Mouse (Mus musculus) heart, embryonic 13.5 days (tissue): ENCODE data around the gene Gtf2f2. TPM values are rescaled to one million over a fixed set of nuclear protein-coding genes. Genes with fewer than 3 reads are reported as not detected.

Experiments used
- ATAC-seq: fragments of 200-750 bp; cut with Nextera tagmentation; 2 replicates; pipeline ENCODE4 v1.8.0; 2017; ENCODE audit warnings: moderate TSS enrichment; ENCODE audit not compliant: insufficient number of reproducible peaks, low FRiP score, low TSS enrichment; ENCODE audit errors: extremely low read depth
- H3K27ac ChIP-seq: fragments of 300-500 bp; sonication (generic); replicated peaks from 2 replicates; pipeline ENCODE4 v1.5.1; 2015; ENCODE audit warnings: moderate library complexity, mild to moderate bottlenecking, inconsistent platforms
- H3K27me3 ChIP-seq: fragments of 300-500 bp; sonication (generic); replicated peaks from 2 replicates; pipeline ENCODE4 v1.6.1; 2015; ENCODE audit warnings: mild to moderate bottlenecking, inconsistent platforms
- H3K36me3 ChIP-seq: fragments of 300-500 bp; sonication (generic); 2 replicates; pipeline ENCODE4 v1.6.1; 2015; ENCODE audit warnings: mild to moderate bottlenecking, inconsistent platforms
- H3K4me1 ChIP-seq: fragments of 300-500 bp; sonication (generic); 2 replicates; pipeline ENCODE4 v1.6.1; 2015; ENCODE audit warnings: inconsistent platforms
- H3K4me2 ChIP-seq: fragments of 300-500 bp; sonication (generic); 2 replicates; pipeline ENCODE4 v1.6.1; 2015; ENCODE audit warnings: inconsistent platforms, mild to moderate bottlenecking, moderate library complexity
- H3K4me3 ChIP-seq: fragments of 300-500 bp; sonication (generic); 2 replicates; pipeline ENCODE4 v1.5.1; 2015; ENCODE audit warnings: moderate library complexity, mild to moderate bottlenecking, inconsistent platforms
- H3K9ac ChIP-seq: fragments of 300-500 bp; sonication (generic); 2 replicates; pipeline ENCODE4 v1.6.1; 2015; ENCODE audit warnings: inconsistent platforms, mild to moderate bottlenecking, moderate library complexity
- H3K9me3 ChIP-seq: fragments of 300-500 bp; sonication (generic); 2 replicates; pipeline ENCODE4 v1.6.1; 2016; ENCODE audit warnings: inconsistent platforms
- WGBS: fragments of 180-500 bp; shearing (Covaris S2); methylation state at CpG from one replicate; pipeline ENCODE4 v1.1.7; 2015; ENCODE audit warnings: mixed read lengths; 5-methylcytosine and 5-hydroxymethylcytosine counted together
- polyA plus RNA-seq: library from polyadenylated mRNA; unstranded; fragments of >200 nt; fragmentation: Nextera tagmentation; extraction: Ambion mirVana; gene quantifications from 2 replicates; pipeline ENCODE4 v1.2.1, GENCODE M21; 2015

Gtf2f2 gene
- polyA plus RNA-seq, 1 experiment from 2014 or later = 26.9 TPM

DNA sequence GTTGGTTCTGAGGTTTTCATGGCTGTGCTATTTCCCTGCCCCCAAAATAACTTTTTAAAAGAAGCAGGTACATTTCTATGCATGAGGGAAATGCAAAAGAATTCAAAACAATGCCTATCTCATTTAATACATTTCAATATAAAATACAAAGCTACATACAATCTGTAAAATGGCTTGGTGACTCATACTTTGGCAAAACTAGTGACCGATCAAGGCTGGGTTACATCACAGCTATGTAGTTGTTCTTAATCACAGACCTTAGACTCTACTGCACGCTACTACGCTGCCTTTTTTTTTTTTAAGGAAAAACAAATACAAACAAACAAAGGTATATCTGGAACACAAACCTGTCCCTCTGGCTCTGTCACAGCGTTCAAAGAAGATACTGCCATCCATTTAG lies 18.3 kb downstream of the Gtf2f2 start:
- 90% methylated on average over 4 of the region's 4 CpGs for WGBS
- ATAC-seq = no peak
- no peaks in the 10 kb centered on the region for H3K9me3 ChIP-seq

DNA sequence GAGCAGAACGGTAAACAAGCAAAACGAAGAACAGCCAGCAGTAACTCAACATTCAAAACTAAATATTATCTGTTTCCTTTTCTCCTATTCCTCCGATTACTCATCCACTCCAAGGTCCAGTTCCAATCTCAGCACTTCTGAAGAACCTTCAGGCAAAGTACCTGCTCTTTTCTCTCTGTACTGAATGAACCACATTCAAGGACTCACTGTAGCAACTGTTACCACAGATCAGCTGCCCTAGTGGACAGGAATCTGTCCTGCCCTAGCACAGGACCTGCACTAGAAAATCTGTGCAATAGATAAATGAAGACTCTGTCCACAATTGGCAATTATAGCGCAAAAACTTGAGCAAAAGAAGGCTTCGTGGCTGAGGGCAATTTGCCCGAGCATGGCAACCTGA lies 19.7 kb downstream of the Gtf2f2 start:
- no peaks in the 10 kb centered on the region for H3K4me1 ChIP-seq
- ATAC-seq = no peak
- H3K9ac ChIP-seq = no peak overlapping the region
- no peak overlapping the region for H3K4me2 ChIP-seq
- no peaks in the 10 kb centered on the region for H3K27me3 ChIP-seq
- no peak overlapping the region for H3K27ac ChIP-seq
- WGBS = 91% methylated on average over 6 of the region's 6 CpGs
- H3K36me3 ChIP-seq = peaks cover 9% of the 10 kb centered on the region
- H3K9me3 ChIP-seq = no peaks in the 10 kb centered on the region
- H3K4me3 ChIP-seq = no peak overlapping the region

More for the DNA sequence above, 18.3 kb downstream of the Gtf2f2 start:
- no peaks in the 10 kb centered on the region for H3K27me3 ChIP-seq
- H3K4me3 ChIP-seq = no peak overlapping the region
- no peak overlapping the region for H3K4me2 ChIP-seq
- no peak overlapping the region for H3K27ac ChIP-seq
- no peaks in the 10 kb centered on the region for H3K4me1 ChIP-seq
- peaks cover 9% of the 10 kb centered on the region for H3K36me3 ChIP-seq
- no peak overlapping the region for H3K9ac ChIP-seq

DNA sequence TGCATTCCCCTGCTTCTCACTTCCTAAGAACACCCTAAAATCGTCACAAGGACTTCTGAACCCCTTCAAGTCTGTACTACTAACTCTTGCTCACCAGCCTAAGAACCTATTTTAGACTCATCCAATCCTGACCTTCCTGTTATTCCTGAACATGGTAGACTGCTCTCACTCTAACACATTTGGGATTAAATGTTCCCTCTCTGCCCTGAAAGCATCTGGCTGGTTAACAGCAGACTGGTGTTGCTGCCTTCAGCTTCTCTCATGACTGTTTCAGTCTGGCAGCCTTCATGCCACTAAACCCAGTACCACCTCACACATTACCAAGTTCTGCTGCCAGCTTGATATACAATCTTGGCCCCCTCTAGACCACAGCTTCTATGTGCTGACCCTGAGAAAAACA lies 21.5 kb downstream of the Gtf2f2 start:
- 88% methylated on average over 1 of the region's 1 CpGs for WGBS
- Histone ChIP-seq H3K27ac (no peak overlapping the region), H3K27me3 (no peaks in the 10 kb centered on the region), H3K4me3 (no peak overlapping the region), H3K4me1 (no peaks in the 10 kb centered on the region), H3K4me2 (no peak overlapping the region), H3K9me3 (no peaks in the 10 kb centered on the region), H3K36me3 (0 out of 2 replicates have a peak, but pooled peaks cover 3% of the 10 kb centered on the region), H3K9ac (no peak overlapping the region)
- ATAC-seq = no peak

DNA sequence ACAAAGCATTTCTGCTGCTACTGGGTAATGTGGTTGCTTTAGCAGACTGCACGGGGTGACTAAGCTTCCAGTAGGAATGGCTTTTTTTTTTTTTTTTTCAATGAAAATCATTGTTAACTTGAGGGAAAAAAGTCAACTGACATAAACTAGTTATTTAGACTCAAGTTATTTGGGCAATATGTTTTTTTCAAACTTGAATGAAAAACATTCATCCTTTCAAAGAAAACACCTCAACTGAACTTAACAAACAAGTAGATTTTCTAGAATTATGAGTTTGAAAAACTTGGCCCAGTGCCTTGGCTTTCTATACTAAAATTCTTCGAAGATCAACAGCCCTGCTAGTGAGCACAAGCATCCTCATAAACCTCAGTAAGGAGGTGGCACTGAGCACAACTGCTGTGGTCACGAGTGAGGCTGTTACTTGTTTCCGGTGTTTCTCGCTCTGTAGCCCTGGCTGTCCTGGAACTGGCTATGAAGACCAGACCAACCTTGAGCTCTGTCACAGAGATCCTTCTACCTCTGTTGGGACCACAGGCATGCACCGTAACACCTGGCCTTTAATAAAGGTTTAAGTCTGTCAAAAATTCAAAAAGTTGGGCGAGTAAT lies 23.7 kb downstream of the Gtf2f2 start:
- no peak overlapping the region for H3K9ac ChIP-seq

DNA sequence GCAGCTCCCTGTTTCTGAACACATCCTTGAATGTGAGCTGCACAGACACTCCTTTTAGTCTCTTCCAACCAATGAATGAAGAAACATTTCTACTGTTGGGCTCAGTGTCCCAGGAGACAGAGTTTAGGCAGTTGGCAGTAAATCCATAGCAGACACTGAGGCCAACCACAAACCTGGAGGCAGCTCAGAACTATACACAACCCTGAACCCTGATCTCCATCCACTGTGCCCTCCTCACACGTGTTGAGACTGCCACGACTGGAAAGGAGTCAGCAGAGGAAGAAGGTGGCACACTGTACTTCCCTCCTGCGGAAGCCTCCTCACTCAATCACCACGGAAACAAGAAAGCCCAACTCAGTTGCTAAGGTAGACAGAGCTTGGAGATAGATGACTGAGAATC lies 25.6 kb downstream of the Gtf2f2 start:
- WGBS = 60% methylated on average over 4 of the region's 4 CpGs
- Histone ChIP-seq H3K9me3 (no peaks in the 10 kb centered on the region), H3K4me2 (no peak overlapping the region), H3K27ac (no peak overlapping the region), H3K36me3 (no peaks in the 10 kb centered on the region), H3K9ac (no peak overlapping the region), H3K4me1 (no peaks in the 10 kb centered on the region), H3K4me3 (no peak overlapping the region), H3K27me3 (no peaks in the 10 kb centered on the region)
- no peak for ATAC-seq

More for the DNA sequence above, 23.7 kb downstream of the Gtf2f2 start:
- no peak for ATAC-seq
- Histone ChIP-seq H3K27me3 (no peaks in the 10 kb centered on the region), H3K4me3 (no peak overlapping the region), H3K27ac (no peak overlapping the region), H3K4me2 (no peak overlapping the region), H3K4me1 (no peaks in the 10 kb centered on the region), H3K36me3 (no peaks in the 10 kb centered on the region), H3K9me3 (no peaks in the 10 kb centered on the region)
- 86% methylated on average over 7 of the region's 7 CpGs for WGBS

DNA sequence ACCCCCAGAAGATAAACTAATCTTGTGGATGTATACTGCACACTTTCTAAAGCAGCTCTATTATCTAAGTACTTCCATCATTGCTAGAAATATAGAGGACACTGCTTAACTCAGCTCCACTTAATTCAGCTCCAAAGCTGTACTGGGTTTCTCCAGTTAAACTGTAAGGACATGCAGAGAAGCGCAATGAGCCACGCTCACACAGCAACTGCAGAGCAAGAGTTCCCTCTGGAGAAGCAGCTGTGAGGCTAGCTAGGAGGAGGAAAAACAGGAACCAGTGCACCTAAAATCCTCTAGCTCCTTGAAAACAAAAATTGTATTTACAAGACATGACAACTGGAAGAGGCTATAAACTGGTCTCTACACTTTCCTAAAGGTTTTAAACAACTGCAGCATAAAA lies 26.8 kb downstream of the Gtf2f2 start:
- H3K27me3 ChIP-seq = no peaks in the 10 kb centered on the region
- 88% methylated on average over 2 of the region's 2 CpGs for WGBS
- no peak overlapping the region for H3K9ac ChIP-seq
- no peak overlapping the region for H3K27ac ChIP-seq
- H3K36me3 ChIP-seq = no peaks in the 10 kb centered on the region
- no peak for ATAC-seq
- no peaks in the 10 kb centered on the region for H3K4me1 ChIP-seq
- H3K9me3 ChIP-seq = no peaks in the 10 kb centered on the region
- H3K4me2 ChIP-seq = no peak overlapping the region
- H3K4me3 ChIP-seq = no peak overlapping the region

DNA sequence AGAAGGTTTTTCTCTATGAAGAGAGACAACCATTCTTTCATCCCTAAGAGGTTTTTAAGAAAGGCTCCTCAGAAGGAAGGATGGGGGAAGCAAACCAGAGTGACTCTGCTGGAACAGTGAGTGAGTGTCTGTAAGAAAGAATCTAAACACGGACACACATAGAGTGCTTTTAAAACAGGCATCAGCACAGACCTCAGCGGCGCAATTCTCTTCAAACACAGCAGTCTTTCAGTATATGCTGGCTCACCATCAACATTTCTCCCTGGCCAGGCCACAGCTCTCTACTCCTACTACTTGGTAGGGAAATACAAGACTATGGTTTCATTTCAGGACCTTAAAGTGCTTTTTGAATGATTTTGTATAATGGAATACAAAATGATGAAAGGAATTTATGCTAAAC lies 29.4 kb downstream of the Gtf2f2 start:
- Histone ChIP-seq H3K36me3 (no peaks in the 10 kb centered on the region), H3K9ac (no peak overlapping the region), H3K9me3 (no peaks in the 10 kb centered on the region), H3K27me3 (no peaks in the 10 kb centered on the region), H3K4me2 (no peak overlapping the region), H3K4me1 (no peaks in the 10 kb centered on the region), H3K27ac (no peak overlapping the region), H3K4me3 (no peak overlapping the region)
- ATAC-seq = no peak
- 91% methylated on average over 3 of the region's 3 CpGs for WGBS

DNA sequence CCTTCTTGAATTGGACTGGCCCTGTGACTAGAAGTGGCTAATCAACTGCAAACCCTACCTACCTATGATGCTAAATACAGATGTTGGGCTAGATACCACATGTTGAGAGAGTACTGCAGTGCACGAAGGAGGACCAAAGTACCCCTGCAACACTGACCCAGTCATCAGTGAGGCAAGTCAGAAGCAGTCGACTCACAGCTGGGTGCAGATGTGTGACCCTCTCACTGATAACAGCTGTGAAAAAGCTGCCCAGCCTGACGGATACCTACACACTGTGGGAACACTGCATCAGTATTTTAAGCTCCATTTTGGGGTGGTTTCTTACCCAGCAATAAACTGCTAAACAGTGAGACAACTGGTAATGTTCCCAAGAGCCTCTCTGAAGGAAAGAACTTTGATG lies 34.6 kb downstream of the Gtf2f2 start:
- H3K9ac ChIP-seq = no peak overlapping the region
- no peak overlapping the region for H3K27ac ChIP-seq
- ATAC-seq = no peak
- no peaks in the 10 kb centered on the region for H3K9me3 ChIP-seq
- no peaks in the 10 kb centered on the region for H3K4me1 ChIP-seq
- 31% methylated on average over 3 of the region's 3 CpGs for WGBS
- H3K4me2 ChIP-seq = no peak overlapping the region
- no peaks in the 10 kb centered on the region for H3K27me3 ChIP-seq
- no peak overlapping the region for H3K4me3 ChIP-seq
- H3K36me3 ChIP-seq = no peaks in the 10 kb centered on the region

DNA sequence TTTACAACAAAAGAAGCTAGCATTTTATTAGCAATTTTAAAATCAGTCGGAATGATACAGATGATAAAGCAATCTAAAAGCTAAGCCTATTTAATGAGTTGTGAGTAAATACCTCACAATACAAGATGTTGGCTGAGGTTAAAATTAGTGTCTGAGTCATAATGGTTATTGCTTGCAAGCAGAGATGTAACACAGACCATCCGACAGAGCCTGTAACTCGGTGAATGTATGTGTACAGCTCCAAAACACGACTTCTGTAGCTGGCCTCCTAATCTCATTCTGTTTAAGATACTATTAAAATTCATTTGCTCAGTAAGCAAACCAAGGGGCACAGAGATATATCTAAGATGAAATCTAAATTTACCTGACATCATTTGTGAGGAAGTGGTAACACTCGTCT lies 43.4 kb downstream of the Gtf2f2 start:
- WGBS = 59% methylated on average over 5 of the region's 5 CpGs
- Histone ChIP-seq H3K4me3 (no peak overlapping the region), H3K4me2 (no peak overlapping the region), H3K27me3 (no peaks in the 10 kb centered on the region), H3K4me1 (peaks cover 8% of the 10 kb centered on the region), H3K27ac (no peak overlapping the region), H3K36me3 (no peaks in the 10 kb centered on the region), H3K9ac (no peak overlapping the region), H3K9me3 (no peaks in the 10 kb centered on the region)
- no peak for ATAC-seq

DNA sequence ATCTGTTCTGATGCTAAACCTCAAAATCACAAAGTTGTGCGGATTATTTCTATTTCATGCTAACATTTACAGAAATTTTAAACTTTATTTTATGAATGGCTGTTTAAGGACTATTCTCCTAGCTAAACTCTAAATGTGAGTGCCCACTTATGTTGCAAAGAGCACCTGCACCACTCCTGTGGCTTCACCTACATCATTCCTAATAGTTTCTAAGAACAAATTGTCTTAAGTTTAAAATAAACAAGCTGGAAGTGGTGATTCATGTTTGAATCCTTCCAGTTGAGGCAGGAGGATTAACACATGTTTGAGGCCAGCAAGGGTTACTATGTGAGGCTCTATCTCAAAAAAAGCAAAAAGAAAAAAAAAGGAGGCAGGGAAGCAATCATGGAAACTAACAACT lies 46.2 kb downstream of the Gtf2f2 start:
- Histone ChIP-seq H3K36me3 (no peaks in the 10 kb centered on the region), H3K27me3 (no peaks in the 10 kb centered on the region), H3K4me2 (no peak overlapping the region), H3K9me3 (no peaks in the 10 kb centered on the region), H3K4me3 (no peak overlapping the region), H3K9ac (no peak overlapping the region), H3K4me1 (peaks cover 8% of the 10 kb centered on the region), H3K27ac (no peak overlapping the region)
- ATAC-seq = no peak
- WGBS = 95% methylated on average over 1 of the region's 1 CpGs

DNA sequence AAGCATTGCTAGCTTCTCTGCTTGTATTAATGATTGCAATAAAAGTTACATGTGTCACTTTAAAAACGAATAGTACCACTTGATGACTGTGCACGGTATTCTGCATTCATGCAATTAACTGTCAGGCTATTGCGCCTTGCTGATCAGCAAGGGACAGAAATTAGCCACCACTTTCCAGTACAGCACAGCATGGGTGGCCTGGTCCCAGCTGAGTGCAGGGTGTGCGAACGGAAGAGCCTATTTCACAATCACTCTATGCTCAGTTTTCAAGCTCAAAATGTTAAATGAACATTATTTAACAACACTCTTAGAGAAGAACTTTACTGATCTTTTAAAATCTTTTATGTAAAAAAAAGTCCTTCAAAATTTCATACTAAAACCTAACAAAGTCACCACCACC lies 46.7 kb downstream of the Gtf2f2 start:
- H3K9me3 ChIP-seq = no peaks in the 10 kb centered on the region
- no peak overlapping the region for H3K4me3 ChIP-seq
- H3K27ac ChIP-seq = no peak overlapping the region
- H3K4me2 ChIP-seq = no peak overlapping the region
- 86% methylated on average over 5 of the region's 5 CpGs for WGBS
- H3K36me3 ChIP-seq = no peaks in the 10 kb centered on the region
- H3K9ac ChIP-seq = no peak overlapping the region
- peaks cover 8% of the 10 kb centered on the region for H3K4me1 ChIP-seq
- ATAC-seq = no peak
- no peaks in the 10 kb centered on the region for H3K27me3 ChIP-seq

DNA sequence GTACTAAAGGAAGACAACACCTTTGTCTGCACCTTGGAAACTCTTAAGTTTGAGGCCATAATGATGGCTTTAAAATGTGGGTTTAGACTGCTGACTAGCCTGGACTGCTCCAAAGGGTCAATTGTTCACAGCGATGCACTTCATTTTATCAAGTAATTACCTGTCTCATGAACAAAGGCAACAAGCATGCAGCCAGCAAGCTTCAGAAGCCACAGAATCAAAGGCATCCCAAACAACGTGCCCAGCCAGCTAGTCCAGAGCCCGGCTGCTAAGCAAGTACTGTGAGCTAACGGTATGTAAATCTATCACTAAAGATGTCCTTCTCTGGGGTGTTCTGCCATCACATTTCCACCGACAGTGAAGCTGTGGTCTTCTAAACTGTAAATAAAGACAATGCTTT lies 47.5 kb downstream of the Gtf2f2 start:
- Histone ChIP-seq H3K4me3 (no peak overlapping the region), H3K27ac (no peak overlapping the region), H3K9ac (no peak overlapping the region), H3K27me3 (no peaks in the 10 kb centered on the region), H3K36me3 (no peaks in the 10 kb centered on the region), H3K4me2 (no peak overlapping the region), H3K4me1 (peaks cover 8% of the 10 kb centered on the region), H3K9me3 (no peaks in the 10 kb centered on the region)
- WGBS = 68% methylated on average over 5 of the region's 5 CpGs
- ATAC-seq = no peak
